In genomic region chrX:143051478-143051877, GRCm38 (mm10) we compare ENCODE assay signal across 10 mouse cellular contexts. TPM values are rescaled to one million over a fixed set of nuclear protein-coding genes. Genes with fewer than 3 reads are reported as not detected.
DNase-seq lines count a peak whose midpoint lies in the region; TF ChIP-seq lines count a peak whose summit lies in the region.
"Had no signal": no experiment of that assay in that cellular context is flagged by ENCODE, and none has a peak within 500 bp of the region (broad histone marks: within the 10 kb centered on the region; RNA-seq: fewer than 3 reads in every experiment).

No protein-coding gene starts in this region.

- no peak for DNase-seq in gastrocnemius, adult 2 months
- DNase-seq in gastrocnemius, postnatal 10 days, result no peak
- peak; percentile 27 for DNase-seq in urinary bladder, postnatal 25 days (ENCODE audit: low spot score)
- DNase-seq in urinary bladder, postnatal 14 days (ENCODE audit: low spot score), result no peak
- peak; percentile 64 for DNase-seq in embryo, embryonic 11 days
- peak; percentile 7 for DNase-seq in liver
- DNase-seq in frontal cortex, postnatal 14 days (ENCODE audit: low spot score in 2 of 2), result no peak

- H3K4me1 ChIP-seq in small intestine, adult 2 months (ENCODE audit: control insufficient read depth, insufficient read depth, insufficient read length, low read length), result no peaks in the 10 kb centered on the region
- H3K4me1 ChIP-seq: hindbrain, embryonic 15.5 days; neural tube, embryonic 13.5 days had no signal

- intact Hi-C loops in gastrocnemius, adult 2 months (cut with DNase I), result loop anchor here (2.0 to 10.0 kb wide), 2 partner anchors 231 to 497 kb away; no protein-coding TSS in a partner anchor

- TF ChIP-seq POLR2A in small intestine, adult 2 months (IDR thresholded peaks at IDR 0.05; ENCODE audit: low read depth, low read length), result no peak

- H3K36me3 ChIP-seq in small intestine, adult 2 months (ENCODE audit: control insufficient read depth, insufficient read depth, low read length), result no peaks in the 10 kb centered on the region
- H3K36me3 ChIP-seq: hindbrain, embryonic 15.5 days; neural tube, embryonic 13.5 days had no signal

- H3K27me3 ChIP-seq in small intestine, adult 2 months (ENCODE audit: control insufficient read depth, insufficient read depth, low read length), result no peaks in the 10 kb centered on the region
- H3K27me3 ChIP-seq: hindbrain, embryonic 15.5 days had no signal

- peak; percentile 76 for TF ChIP-seq CTCF in gastrocnemius, adult 2 months (IDR thresholded peaks at IDR 0.05)
- TF ChIP-seq CTCF in small intestine, adult 2 months (IDR thresholded peaks at IDR 0.05; ENCODE audit: extremely low read depth, insufficient read length, insufficient replicate concordance, low read depth, low read length), result peak; percentile 48; the same call in 1 of the 2 replicates

- no peak overlapping the region for H3K4me3 ChIP-seq in gastrocnemius, adult 2 months
- H3K4me3 ChIP-seq in small intestine, adult 2 months (ENCODE audit: low read depth, low read length), result no peak overlapping the region
- H3K4me3 ChIP-seq: hindbrain, embryonic 15.5 days; neural tube, embryonic 13.5 days had no signal

- H3K27ac ChIP-seq in gastrocnemius, adult 2 months, result no peak overlapping the region
- no peak overlapping the region for H3K27ac ChIP-seq in small intestine, adult 2 months (ENCODE audit: insufficient read depth, low read depth, low read length)
- H3K27ac ChIP-seq: hindbrain, embryonic 15.5 days; neural tube, embryonic 13.5 days had no signal

RNA-seq across cellular contexts. Expression of gene Rtl9, which starts 47.9 kb away (rescaled TPM):
- under 1 TPM; 0.10 to 0.36 TPM for total RNA-seq in gastrocnemius, adult 2 months (2021)
- total RNA-seq in gastrocnemius, postnatal 10 days (2021), result 1 to 10 TPM in 1 of 2 experiments, under 1 TPM in 1; 0.61 to 1.4 TPM
- 0.04 and 0.05 TPM in 2 replicates for polyA plus RNA-seq in small intestine, adult 2 months (2012; rRNA removed)

Comparison
In these comparisons a context has a peak if more than half of its experiments do, and no peak if none do; other contexts are left out.
1. DNase-seq: peak in urinary bladder, postnatal 25 days (single experiment), embryo, embryonic 11 days (single experiment) and liver (single experiment); none in gastrocnemius, adult 2 months (single experiment), gastrocnemius, postnatal 10 days (single experiment), urinary bladder, postnatal 14 days (single experiment) and frontal cortex, postnatal 14 days (0 of 2).